Mouse (Mus musculus): ENCODE results near the gene Cend1.

The Cend1 gene

GRCm38 (mm10) chr7:141429310-141429709, at the start of gene Cend1:
TSS of gene Cend1 (minus strand) at chr7:141429491.
- ATAC-seq (ENCODE audit: insufficient number of reproducible peaks, low FRiP score, low TSS enrichment), result peak; percentile 66

DNA sequence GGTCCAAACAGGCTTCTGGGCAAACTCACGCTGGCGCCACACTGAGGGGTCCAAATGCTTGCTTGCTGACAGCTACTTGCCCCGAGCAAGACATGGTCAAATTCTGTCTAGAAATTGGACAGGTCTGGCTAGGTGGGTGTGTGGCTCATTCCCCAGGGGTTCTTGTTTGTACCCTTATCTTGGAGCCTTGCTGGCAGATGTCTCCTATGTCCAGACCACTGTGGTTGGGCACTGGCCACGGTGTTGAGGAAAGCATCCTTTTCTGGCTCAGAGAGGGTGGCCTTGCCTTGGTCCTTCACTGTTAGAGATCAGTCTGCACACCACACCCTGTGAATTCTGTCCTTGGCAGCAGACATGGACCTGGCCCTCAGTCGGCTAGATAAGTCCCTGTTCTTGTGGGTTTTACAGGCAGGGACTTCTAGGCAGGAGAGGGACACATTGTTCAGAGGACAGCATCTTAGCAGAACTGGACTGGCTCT, 49.0 kb upstream of the Cend1 start:
- no peak for ATAC-seq (ENCODE audit: insufficient number of reproducible peaks, low FRiP score, low TSS enrichment)

DNA sequence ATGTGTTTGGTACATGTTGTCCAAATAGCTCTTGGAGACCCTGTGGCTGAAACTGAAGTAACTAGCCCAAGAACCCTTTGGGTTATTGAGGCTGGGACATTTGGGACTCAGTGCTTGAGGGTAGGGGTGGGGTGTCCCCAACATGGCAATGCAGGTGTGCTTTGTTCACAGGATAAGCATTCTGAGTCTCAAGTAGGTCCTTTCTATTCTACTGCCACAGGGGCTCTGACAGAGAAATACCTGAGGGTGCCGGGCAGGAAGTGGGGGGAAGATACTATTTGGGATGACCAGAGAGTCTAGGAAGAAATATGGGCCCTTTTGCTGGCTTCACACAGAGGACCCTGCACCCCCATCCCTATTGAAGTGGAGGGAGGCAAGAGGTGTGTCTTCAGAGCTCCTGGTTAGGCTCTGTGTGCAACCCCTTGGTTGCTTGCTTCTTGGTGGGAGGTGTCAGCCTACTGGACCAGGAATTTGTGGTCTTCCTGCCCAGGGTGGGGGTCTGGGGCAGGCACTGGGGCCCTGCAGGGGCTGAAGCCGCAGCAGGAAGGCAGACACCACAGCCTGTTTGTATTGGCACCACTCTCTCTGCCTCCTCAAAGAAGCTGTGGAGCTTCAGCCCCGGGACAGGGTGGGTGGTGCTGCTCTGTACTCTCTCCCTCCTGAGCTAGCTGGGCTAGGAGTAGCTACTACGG, 48.4 kb upstream of the Cend1 start:
- ATAC-seq (ENCODE audit: insufficient number of reproducible peaks, low FRiP score, low TSS enrichment), result no peak

GRCm38 (mm10) chr7:141476981-141477370, 47.7 kb upstream of the Cend1 start:
- ATAC-seq (ENCODE audit: insufficient number of reproducible peaks, low FRiP score, low TSS enrichment), result no peak

DNA sequence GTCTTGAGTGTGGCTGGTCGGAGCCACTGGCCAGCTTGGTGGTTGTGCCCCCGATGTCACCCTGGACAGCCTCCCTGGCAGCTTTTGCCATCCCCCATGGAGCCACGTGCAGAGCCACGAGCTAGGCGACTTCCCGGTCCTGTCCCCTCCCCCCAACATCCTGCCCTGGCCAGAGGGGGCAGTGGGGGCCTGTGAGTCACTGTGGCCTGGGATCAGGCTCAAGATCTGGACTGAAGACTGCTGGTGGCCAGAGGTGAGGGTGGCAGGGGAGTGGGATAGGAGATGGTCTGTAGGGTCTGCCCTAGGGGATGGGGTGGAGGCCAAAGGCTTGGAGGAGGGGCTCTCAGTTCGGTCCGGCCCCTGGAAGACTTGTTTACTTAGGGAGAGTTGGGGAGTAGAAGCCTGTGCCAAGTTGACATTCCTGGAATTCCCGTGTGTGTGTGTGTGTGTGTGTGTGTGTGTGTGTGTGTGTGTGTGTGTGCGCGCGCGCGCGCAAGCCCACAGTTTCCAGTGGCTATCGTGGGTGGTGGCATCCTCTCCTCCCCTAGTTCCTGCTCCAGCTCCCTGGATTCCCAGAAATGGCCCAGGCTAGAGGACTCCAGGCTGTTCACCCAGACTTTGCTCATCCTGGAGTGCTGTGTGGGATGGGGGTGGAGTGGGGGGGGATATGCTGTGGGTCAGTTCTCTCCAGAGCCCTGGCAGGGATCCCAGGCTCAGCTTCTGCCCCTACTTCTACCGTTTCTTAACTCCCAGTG, 47.1 kb upstream of the Cend1 start:
- no peak for ATAC-seq (ENCODE audit: insufficient number of reproducible peaks, low FRiP score, low TSS enrichment)

GRCm38 (mm10) chr7:141475805-141476158, 46.5 kb upstream of the Cend1 start:
- no peak for ATAC-seq (ENCODE audit: insufficient number of reproducible peaks, low FRiP score, low TSS enrichment)

DNA sequence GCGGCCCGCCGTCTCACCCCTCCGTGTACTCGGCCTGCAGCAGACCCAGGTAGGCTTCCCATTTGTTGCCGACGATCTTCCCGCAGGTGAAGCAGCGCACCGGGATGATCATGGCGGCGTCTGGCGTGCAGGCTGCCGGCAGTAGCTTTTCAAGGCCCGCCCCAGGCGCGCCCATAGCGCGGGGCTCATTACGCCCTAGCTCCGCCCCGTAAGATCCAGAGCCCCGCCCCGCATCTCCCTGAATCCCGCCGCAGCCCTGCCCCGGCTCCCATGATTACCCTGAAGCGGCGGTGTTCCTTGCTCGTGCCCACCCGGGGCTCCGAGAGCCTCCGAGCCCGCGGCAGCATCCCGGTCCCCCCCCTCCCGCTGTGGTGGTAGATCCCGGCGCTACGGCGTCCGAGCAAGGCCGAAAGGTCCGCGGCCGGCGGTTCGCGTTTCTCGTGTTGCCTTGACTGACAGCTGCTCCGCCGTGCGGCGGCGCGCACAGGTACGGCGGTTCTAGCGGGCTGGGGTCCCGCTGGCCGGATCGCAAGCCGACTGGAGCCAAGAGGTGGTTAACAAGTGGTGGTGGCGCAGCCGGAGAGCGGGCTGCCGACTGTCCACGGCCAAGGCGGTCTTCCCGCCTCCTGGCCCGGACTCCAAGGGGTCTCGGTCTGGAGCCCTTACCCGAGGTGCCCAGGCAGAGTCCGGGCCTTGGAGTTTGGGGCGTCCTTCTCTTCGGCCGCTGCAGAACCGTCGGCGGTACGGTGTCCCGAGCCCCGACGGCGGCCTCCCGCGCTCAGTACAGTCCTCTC, 45.9 kb upstream of the Cend1 start, which contains the start of the genes Polr2l and Tspan4:
Gene Polr2l (minus strand): TSS at position 122 of the 794 bp plus-strand sequence.
Gene Tspan4 (plus strand): TSS at position 230 of the 794 bp plus-strand sequence.
- ATAC-seq (ENCODE audit: insufficient number of reproducible peaks, low FRiP score, low TSS enrichment), result peak; percentile 41; the same call in 1 of the 2 replicates

DNA sequence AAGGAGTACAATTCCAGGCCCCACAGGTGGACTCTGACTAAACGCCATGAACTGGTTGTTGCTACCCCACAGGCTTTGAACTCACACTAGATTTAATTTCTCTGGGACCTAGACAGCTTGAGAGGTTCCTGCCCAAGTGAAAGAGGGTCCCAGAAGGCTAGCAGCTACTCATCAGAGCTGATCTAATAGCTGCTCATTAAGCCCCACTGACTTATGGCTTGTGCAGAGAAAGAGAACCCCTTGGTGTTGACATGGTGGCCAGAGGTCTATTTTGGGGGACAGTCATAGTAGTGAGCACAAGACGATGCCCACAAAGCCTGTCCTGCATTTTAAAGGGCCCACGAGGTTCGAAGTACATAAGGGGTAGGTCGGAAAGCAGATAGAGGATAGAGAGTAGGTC, 44.9 kb upstream of the Cend1 start:
- ATAC-seq (ENCODE audit: insufficient number of reproducible peaks, low FRiP score, low TSS enrichment), result no peak

DNA sequence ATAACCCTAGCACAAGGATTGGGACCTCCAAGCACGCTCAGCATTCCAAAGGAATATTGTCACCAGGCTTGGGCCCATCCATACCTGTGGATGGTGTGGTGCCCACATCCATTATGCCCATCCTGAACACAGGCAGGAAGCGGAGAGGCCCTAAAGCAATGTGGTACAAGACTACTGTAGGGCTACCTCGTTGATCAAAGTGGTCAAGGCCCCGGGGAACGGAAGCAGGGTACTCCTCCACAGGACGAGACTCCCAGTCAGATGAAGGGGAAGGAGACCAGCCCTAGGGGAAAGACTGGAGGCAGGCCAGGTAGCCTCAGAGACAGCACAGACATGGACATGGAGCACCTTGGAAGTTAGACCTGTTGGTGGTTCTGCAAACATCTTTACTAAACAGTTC, 43.5 kb upstream of the Cend1 start:
- no peak for ATAC-seq (ENCODE audit: insufficient number of reproducible peaks, low FRiP score, low TSS enrichment)

DNA sequence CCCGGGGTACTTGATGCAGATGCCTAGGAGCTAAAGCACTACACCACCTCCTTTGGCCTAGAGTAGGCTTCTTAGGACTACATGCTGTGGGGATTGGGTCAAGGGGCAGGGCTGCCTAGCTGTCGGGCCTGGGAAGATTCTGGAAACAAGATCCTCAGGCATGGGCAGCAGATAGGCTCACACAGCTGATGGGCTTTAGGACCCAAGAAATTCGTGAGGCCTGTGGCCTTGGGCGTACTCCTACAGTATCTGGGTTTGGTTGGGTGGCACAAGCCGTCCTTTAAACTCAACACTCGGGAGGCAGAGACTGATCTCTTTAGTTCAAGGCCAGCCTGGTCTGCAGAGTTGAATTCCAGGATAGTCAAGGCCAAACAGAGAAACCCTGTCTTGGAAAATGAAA, 42.9 kb upstream of the Cend1 start:
- ATAC-seq (ENCODE audit: insufficient number of reproducible peaks, low FRiP score, low TSS enrichment), result no peak

DNA sequence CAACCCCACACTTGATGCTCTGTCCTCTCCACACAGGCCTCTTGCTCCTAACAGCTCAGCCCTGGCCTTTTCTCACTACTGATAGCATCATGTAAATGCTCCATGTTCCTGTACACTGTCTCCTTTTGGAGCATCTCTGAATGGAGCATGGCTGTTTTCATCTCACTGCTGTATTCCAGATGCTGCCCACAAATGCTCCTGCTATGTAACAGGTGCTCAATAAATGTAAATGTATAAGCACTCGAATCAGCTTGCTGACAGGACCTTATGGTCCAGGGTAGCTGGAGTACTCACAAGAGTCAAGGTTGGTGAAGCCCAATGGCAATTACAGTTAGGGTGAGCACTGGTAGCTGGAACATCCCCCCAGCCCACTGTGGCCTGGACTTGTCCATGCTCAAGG, 41.9 kb upstream of the Cend1 start:
- no peak for ATAC-seq (ENCODE audit: insufficient number of reproducible peaks, low FRiP score, low TSS enrichment)

GRCm38 (mm10) chr7:141470637-141470944, 41.3 kb upstream of the Cend1 start:
- no peak for ATAC-seq (ENCODE audit: insufficient number of reproducible peaks, low FRiP score, low TSS enrichment)

- no peak for ATAC-seq (ENCODE audit: insufficient number of reproducible peaks, low FRiP score, low TSS enrichment)
Measured at GRCm38 (mm10) chr7:141469901-141470636, 40.8 kb upstream of the Cend1 start.

DNA sequence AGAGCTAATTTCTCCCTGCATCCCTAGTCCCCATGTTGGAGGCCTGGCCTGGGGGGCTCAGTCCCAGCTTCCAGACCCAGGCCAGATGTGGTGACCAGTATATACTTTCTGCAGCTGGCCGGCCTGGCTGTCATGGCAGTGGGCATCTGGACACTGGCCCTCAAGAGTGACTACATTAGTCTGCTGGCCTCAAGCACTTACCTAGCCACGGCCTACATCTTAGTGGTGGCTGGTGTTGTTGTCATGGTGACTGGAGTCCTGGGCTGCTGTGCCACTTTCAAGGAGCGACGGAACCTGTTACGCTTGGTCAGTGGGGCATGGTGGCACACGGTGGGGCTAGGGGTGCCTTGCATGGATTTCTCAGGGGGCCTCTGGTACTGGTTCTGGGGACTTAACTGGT, 40.1 kb upstream of the Cend1 start:
- ATAC-seq (ENCODE audit: insufficient number of reproducible peaks, low FRiP score, low TSS enrichment), result no peak

DNA sequence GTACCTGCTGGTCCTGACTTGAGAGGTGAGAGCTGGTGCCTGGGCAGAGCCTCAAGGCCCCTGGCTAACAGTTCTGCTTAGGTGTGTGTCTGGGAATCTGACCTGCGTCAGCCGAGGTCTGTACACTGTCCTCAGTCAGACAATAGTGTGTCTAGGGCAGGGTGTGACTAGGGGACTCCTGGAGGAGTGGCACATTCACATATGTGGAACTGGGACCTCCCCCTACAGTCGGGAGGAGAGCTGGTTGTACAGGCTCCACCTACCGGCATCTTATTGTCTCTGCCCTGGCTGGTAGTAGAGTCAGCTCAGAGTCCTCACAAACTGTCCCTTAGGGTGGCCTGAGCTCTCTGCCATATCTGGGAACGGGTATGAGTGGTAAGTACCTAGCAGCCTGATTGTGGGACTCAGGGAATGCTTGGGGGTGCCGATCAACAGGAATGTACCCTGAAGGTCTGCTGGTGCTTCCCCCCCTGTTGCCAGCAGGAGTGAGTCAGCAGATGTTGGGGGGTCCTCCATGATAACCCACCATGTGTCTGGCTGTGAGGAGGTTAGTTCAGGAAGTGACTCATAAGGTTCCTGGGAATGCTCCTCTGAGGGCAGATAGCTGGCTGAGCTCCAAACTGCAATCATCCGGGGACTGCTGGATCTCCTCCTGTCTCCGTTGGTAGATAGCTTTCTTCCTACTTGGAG, 39.4 kb upstream of the Cend1 start:
- ATAC-seq (ENCODE audit: insufficient number of reproducible peaks, low FRiP score, low TSS enrichment), result peak; percentile 31; the same call in 1 of the 2 replicates

- ATAC-seq (ENCODE audit: insufficient number of reproducible peaks, low FRiP score, low TSS enrichment), result no peak
Measured at GRCm38 (mm10) chr7:141468164-141468521, 38.9 kb upstream of the Cend1 start.

GRCm38 (mm10) chr7:141467230-141468030, 38.1 kb upstream of the Cend1 start, which contains the start of gene Cd151:
TSS of gene Cd151 (plus strand) at chr7:141467392.
- 0 out of 2 replicates have a peak, but pooled peaks have one; percentile 10 for ATAC-seq (ENCODE audit: insufficient number of reproducible peaks, low FRiP score, low TSS enrichment)

- ATAC-seq (ENCODE audit: insufficient number of reproducible peaks, low FRiP score, low TSS enrichment), result no peak
Measured at GRCm38 (mm10) chr7:141466607-141467148, 37.4 kb upstream of the Cend1 start.

DNA sequence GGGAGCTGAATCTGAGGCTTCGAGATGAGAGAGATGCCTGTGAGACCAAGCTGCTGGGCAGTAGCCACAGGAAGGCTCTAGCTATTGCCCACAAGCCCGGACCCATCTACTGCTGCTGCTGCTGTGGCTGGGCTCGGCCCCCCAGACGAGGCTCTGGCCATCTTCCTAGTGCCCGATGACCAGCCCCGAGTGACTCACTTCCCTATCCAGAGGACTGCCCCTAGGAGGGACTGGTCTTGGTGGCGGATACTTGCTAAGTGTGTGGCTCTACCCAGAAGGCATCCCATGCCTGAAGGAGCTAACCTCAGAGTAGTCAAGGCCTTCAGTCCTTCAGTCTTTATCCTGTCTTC, 36.7 kb upstream of the Cend1 start:
- no peak for ATAC-seq (ENCODE audit: insufficient number of reproducible peaks, low FRiP score, low TSS enrichment)

Measured in cerebellum, adult (tissue).